Mouse (Mus musculus) CH12.LX (cell line): Measurements from ENCODE around the gene Skap1. TPM values are rescaled to one million over a fixed set of nuclear protein-coding genes. Genes with fewer than 3 reads are reported as not detected.

Experiments used
- DNase-seq: peaks from one replicate; pipeline ENCODE4 v3.0.0-alpha.2; 2013; ENCODE audit errors: extremely low read depth
- H3K27ac ChIP-seq: 2 replicates; pipeline ENCODE4 v1.5.1; 2012; ENCODE audit warnings: low read depth, mild to moderate bottlenecking, control low read depth, moderate library complexity; ENCODE audit not compliant: insufficient read depth
- H3K27me3 ChIP-seq: replicated peaks from 2 replicates; pipeline ENCODE3; 2012; ENCODE audit warnings: inconsistent platforms
- H3K36me3 ChIP-seq, 2 experiments: replicated peaks in 1 of 2; 2 replicates each; pipeline versions ENCODE3 to v1.6.1; 2012; ENCODE audit warnings: inconsistent platforms in 1 of 2, low read length in 1 of 2, mild to moderate bottlenecking in 1 of 2, mixed read lengths in 1 of 2, moderate library complexity in 1 of 2; ENCODE audit not compliant: control insufficient read depth in 1 of 2, insufficient read depth in 1 of 2
- H3K4me1 ChIP-seq, 2 experiments: 2 replicates each; pipeline ENCODE4 v1.6.1; 2012; ENCODE audit warnings: inconsistent platforms in 1 of 2, moderate library complexity in 1 of 2; ENCODE audit not compliant: insufficient read depth in 2 of 2, control insufficient read depth in 1 of 2
- H3K4me2 ChIP-seq: 2 replicates; pipeline ENCODE4 v1.6.1; 2012; ENCODE audit warnings: low read depth, mild to moderate bottlenecking, control low read depth; ENCODE audit not compliant: poor library complexity, insufficient read depth, severe bottlenecking
- H3K4me3 ChIP-seq, 3 experiments: fragments of 150-350 bp in 1 of 3; sonication (generic) in 1 of 3; replicated peaks in 1 of 3; 2 replicates each; pipeline versions ENCODE3 to v1.5.1; 2011 to 2012; ENCODE audit warnings: low read depth in 2 of 3, low read length in 2 of 3, mild to moderate bottlenecking in 2 of 3, moderate library complexity in 2 of 3, control low read depth in 1 of 3, improper control_type of control experiment in 1 of 3, inconsistent platforms in 1 of 3, mixed read lengths in 1 of 3; ENCODE audit not compliant: poor library complexity in 1 of 3
- H3K79me2 ChIP-seq: replicated peaks from 2 replicates; pipeline ENCODE4 v1.6.1; 2012; ENCODE audit warnings: mild to moderate bottlenecking, moderate library complexity; ENCODE audit not compliant: control insufficient read depth, poor library complexity, insufficient read depth, severe bottlenecking; ENCODE audit errors: extremely low read depth
- H3K9ac ChIP-seq: 2 replicates; pipeline ENCODE4 v1.6.1; 2012; ENCODE audit warnings: low read depth, mild to moderate bottlenecking, control low read depth, moderate library complexity; ENCODE audit not compliant: insufficient read depth
- H3K9me3 ChIP-seq: replicated peaks from 2 replicates; pipeline ENCODE3; 2012; ENCODE audit warnings: low read length, inconsistent platforms, mixed read lengths
- CHD2 ChIP-seq: IDR thresholded peaks from 2 replicates; pipeline ENCODE4 v1.6.1; 2011; ENCODE audit warnings: low read length, improper control_type of control experiment
- CTCF ChIP-seq, 2 experiments: IDR thresholded peaks in 1 of 2; conservative IDR thresholded peaks in 1 of 2; 2 replicates each; pipeline ENCODE4 v1.5.1; 2011 to 2012; ENCODE audit warnings: low read depth in 2 of 2, low read length in 2 of 2, improper control_type of control experiment in 1 of 2, inconsistent platforms in 1 of 2, mild to moderate bottlenecking in 1 of 2, moderate library complexity in 1 of 2
- HCFC1 ChIP-seq: IDR thresholded peaks from 2 replicates; pipeline ENCODE4 v1.6.1; 2012; ENCODE audit warnings: low read depth, mild to moderate bottlenecking, inconsistent platforms, low read length, improper control_type of control experiment
- JUND ChIP-seq: conservative IDR thresholded peaks from 2 replicates; pipeline ENCODE4 v1.6.1; 2011; ENCODE audit warnings: low read depth, low read length, improper control_type of control experiment
- MEF2A ChIP-seq: IDR thresholded peaks from 2 replicates; pipeline ENCODE4 v1.6.1; 2014; ENCODE audit warnings: low read depth, mild to moderate bottlenecking, inconsistent platforms, low read length, improper control_type of control experiment, borderline replicate concordance
- MYC ChIP-seq: IDR thresholded peaks from 2 replicates; pipeline ENCODE4 v1.6.1; 2011; ENCODE audit warnings: low read depth, mild to moderate bottlenecking, improper control_type of control experiment, low read length
- NELFE ChIP-seq: IDR thresholded peaks from 2 replicates; pipeline ENCODE4 v1.6.1; 2011; ENCODE audit warnings: low read depth, low read length, improper control_type of control experiment
- POLR2AphosphoS2 ChIP-seq: IDR thresholded peaks from 2 replicates; pipeline ENCODE4 v1.6.1; 2011; ENCODE audit warnings: low read depth, low read length, improper control_type of control experiment
- RAD21 ChIP-seq: IDR thresholded peaks from 2 replicates; pipeline ENCODE4 v1.6.1; 2011; ENCODE audit warnings: low read depth, mild to moderate bottlenecking, low read length, improper control_type of control experiment, moderate library complexity
- RCOR1 ChIP-seq: conservative IDR thresholded peaks from 2 replicates; pipeline ENCODE4 v1.6.1; 2012; ENCODE audit warnings: low read depth, mild to moderate bottlenecking, inconsistent platforms, low read length, improper control_type of control experiment
- SMC3 ChIP-seq: IDR thresholded peaks from 2 replicates; pipeline ENCODE4 v1.6.1; 2011; ENCODE audit warnings: low read depth, low read length, improper control_type of control experiment
- TBP ChIP-seq: conservative IDR thresholded peaks from 2 replicates; pipeline ENCODE4 v1.6.1; 2011; ENCODE audit warnings: low read depth, low read length, improper control_type of control experiment
- dilution Hi-C: fragments of 300-500 bp; cut with MboI; formaldehyde crosslinking; loops from 2 replicates; pipeline ENCODE4 v1.14.3; 2020; ENCODE audit warnings: low sequenced_read_pairs; ENCODE audit not compliant: extremely low pct_unique_long_range_greater_than_20kb, extremely low pct_ligation_motif_present
- in situ Hi-C: fragments of 300-500 bp; cut with MboI; formaldehyde crosslinking; loops from 3 replicates; pipeline ENCODE4 v1.14.3; 2019; ENCODE audit warnings: low sequenced_read_pairs, low pct_ligation_motif_present, low pct_unique_long_range_greater_than_20kb, mixed read lengths
- polyA plus RNA-seq: library from polyadenylated mRNA; unstranded; fragments of >175 nt; gene quantifications from 2 replicates; pipeline ENCODE4 v1.2.1, GENCODE M21; 2012; ENCODE audit warnings: low read depth; ENCODE audit not compliant: insufficient read length
- total RNA-seq, 2 experiments: library from RNA; depleted of rRNA; stranded (reverse); fragments of 300-350 nt in 1 of 2; fragments of >200 nt in 1 of 2; gene quantifications; 2 replicates each; pipeline ENCODE4 v1.2.3; 2012 to 2014

Gene Skap1
- total and polyA plus RNA-seq, 3 experiments: not detected

- peak; percentile 9 for DNase-seq
- Histone ChIP-seq H3K4me2 (no peak overlapping the region), H3K9ac (no peak overlapping the region), H3K4me1 (peaks cover 0 to 13% of the 10 kb centered on the region in 2 experiments; a peak in 2 of 4 replicates), H3K4me3 (no peak overlapping the region), H3K27ac (no peak overlapping the region), H3K9me3 (peaks cover 8% of the 10 kb centered on the region), H3K79me2 (no peaks in the 10 kb centered on the region), H3K27me3 (peaks cover 10% of the 10 kb centered on the region), H3K36me3 (no peaks in the 10 kb centered on the region)
- in situ Hi-C loops: loop anchor here (25.0 kb wide), 1 partner anchor 298 kb away; no protein-coding TSS in a partner anchor
- TF ChIP-seq POLR2AphosphoS2 (no peak), JUND (no peak), HCFC1 (no peak), CTCF (conservative IDR thresholded peaks at IDR 0.05 in 1 of 2, IDR thresholded peaks at IDR 0.05 in 1 of 2; ENCODE audit: low read depth in 2 of 2, low read length in 2 of 2) (peak; percentile 29 to 30)
- dilution Hi-C loops: no loop called here
Measured at GRCm38 (mm10) chr11:96564088-96564487, 99.7 kb downstream of the Skap1 start.

GRCm38 (mm10) chr11:96572515-96572914, 108.1 kb downstream of the Skap1 start:
- Histone ChIP-seq H3K36me3 (no peaks in the 10 kb centered on the region), H3K27ac (no peak overlapping the region), H3K4me1 (peaks cover 0 to 2% of the 10 kb centered on the region in 2 experiments; a peak in 1 of 4 replicates), H3K9ac (no peak overlapping the region), H3K79me2 (no peaks in the 10 kb centered on the region), H3K4me2 (no peak overlapping the region), H3K27me3 (peaks cover 33% of the 10 kb centered on the region), H3K9me3 (no peaks in the 10 kb centered on the region), H3K4me3 (no peak overlapping the region)
- in situ Hi-C loops: loop anchor here (25.0 kb wide), 1 partner anchor 290 kb away; no protein-coding TSS in a partner anchor
- dilution Hi-C loops: no loop called here
- TF ChIP-seq TBP: no peak
- peak; percentile 37; the same call in 1 of the 2 replicates for TF ChIP-seq SMC3
- peak; percentile 15 for TF ChIP-seq RAD21
- peak in 1 of 2 experiments; percentile 41; a peak in 2 of 4 replicates for TF ChIP-seq CTCF (conservative IDR thresholded peaks at IDR 0.05 in 1 of 2, IDR thresholded peaks at IDR 0.05 in 1 of 2; ENCODE audit: low read depth in 2 of 2, low read length in 2 of 2)
- no peak for TF ChIP-seq MEF2A
- peak; percentile 37 for DNase-seq

GRCm38 (mm10) chr11:96576491-96577427, 112.4 kb downstream of the Skap1 start:
- Histone ChIP-seq H3K9ac (no peak overlapping the region), H3K4me1 (no peaks in the 10 kb centered on the region), H3K27me3 (peaks cover 55% of the 10 kb centered on the region), H3K27ac (no peak overlapping the region), H3K79me2 (no peaks in the 10 kb centered on the region), H3K4me3 (no peak overlapping the region), H3K4me2 (no peak overlapping the region), H3K36me3 (no peaks in the 10 kb centered on the region), H3K9me3 (no peaks in the 10 kb centered on the region)
- dilution Hi-C loops (no loop called here), in situ Hi-C loops (no loop called here)
- TF ChIP-seq RCOR1: no peak
- TF ChIP-seq NELFE: no peak
- TF ChIP-seq CHD2: no peak
- no peak for TF ChIP-seq MYC
- DNase-seq: no peak
